Mouse (Mus musculus): ENCODE data around the gene Apoc2. TPM values are rescaled to one million over a fixed set of nuclear protein-coding genes. Genes with fewer than 3 reads are reported as not detected.

Apoc2 gene
- 2.1 and 4.1 TPM in 2 replicates for polyA plus RNA-seq (2012; rRNA removed)

GRCm38 (mm10) chr7:19677872-19678271 is at the start of gene Apoc2:
Gene Apoc2 (minus strand): TSS chr7:19677941.
- no peak for DNase-seq (ENCODE audit: low read depth)

- no peak for DNase-seq (ENCODE audit: low read depth)
Measured at GRCm38 (mm10) chr7:19726541-19726940, 48.8 kb upstream of the Apoc2 start.

DNA sequence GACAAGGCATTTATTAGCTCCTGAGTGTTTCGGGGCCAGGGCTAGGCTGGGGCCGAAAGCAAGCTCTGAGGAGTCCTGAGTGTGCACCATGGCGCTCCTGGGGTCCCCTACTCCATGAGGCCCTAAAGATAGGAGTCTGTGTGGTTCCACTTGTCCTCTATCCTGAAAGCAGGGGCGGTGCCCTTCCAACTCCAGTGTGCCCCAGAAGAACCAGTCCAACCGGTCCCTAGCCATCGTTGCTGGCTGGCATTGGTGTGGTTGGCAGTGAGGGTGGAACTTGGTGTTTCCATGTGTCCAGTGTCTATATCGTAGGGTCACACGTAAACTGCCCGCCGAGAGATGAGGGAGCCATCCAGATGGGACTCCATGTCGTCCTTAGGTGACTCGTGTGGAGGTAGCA is 46.4 kb upstream of the Apoc2 start:
- no peak for DNase-seq (ENCODE audit: low read depth)

DNA sequence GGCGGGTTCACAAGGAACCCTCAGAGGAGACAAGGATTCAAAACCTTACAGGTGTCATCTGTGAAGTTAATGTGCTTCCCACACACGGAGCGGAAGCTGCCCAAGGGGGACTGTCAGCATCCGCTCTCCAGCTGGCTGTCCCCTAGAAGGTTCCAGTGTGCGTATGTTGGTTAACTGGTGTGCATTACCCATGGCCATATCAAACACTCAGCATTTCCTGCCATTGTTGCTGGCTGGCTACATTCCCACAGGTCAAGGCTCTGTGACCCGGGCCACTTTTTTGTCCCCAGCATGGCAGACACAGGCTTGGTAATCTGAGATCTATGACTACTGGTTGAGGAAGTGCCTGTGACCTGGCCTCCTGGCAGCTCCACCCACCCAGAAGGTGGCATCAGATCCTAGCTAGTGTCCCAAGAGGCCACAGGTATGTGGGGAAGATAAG is 45.0 kb upstream of the Apoc2 start:
- no peak for DNase-seq (ENCODE audit: low read depth)

DNA sequence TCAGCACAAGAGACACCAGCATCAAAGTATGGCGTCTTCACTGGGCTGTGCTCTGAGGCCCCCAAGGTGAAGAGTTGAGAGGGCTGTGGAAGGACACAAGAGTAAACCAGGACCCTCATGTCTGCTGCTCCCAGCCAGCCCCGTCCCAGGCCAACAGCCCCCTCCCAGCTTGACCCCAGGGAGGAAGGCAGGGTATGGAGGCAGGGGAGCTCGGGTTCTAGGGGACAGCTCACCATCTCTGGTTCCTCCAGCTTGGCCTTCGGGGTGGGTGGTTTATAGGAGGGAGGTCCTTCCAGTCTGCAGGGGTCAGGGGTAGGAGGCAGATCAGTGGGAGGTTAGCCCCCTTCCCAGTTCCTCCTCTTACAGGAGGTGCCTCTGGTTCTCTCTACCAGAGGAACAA is 41.5 kb upstream of the Apoc2 start:
- DNase-seq (ENCODE audit: low read depth): no peak

DNA sequence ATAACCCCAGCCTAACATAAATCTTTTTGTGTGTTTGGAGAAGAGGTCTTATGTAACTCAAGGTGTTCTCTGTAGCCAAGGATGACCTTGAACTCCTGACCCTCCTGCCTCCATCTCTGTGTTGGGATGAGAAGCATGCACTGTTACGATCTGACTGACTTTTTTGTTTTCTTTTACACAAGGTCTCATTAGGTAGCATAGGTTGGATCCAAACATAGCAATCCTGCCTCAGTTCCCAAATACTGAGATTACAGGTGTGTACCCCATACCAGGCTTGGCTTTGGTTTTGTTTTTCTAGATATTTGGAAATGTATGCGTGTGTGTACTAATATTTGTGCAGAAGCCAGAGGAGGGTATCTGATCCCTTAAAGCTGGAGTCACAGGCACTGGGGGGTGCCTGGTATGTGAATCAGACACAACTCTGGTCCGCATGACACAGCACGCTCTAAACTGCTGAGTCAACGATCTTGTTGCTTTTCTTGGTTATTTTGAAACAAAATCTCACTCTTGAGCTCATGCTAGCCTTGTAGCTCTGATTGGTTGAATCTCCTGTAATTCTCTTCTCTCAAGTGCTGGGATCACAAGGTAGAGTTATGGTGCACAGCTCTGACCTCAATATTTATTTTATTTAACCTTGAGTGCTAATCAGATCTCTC is 40.7 kb upstream of the Apoc2 start:
- no peak for DNase-seq (ENCODE audit: low read depth)

GRCm38 (mm10) chr7:19717346-19717745 is 39.6 kb upstream of the Apoc2 start:
- no peak for DNase-seq (ENCODE audit: low read depth)

GRCm38 (mm10) chr7:19716822-19717221 is 39.1 kb upstream of the Apoc2 start:
- no peak for DNase-seq (ENCODE audit: low read depth)

GRCm38 (mm10) chr7:19716055-19716682 is 38.4 kb upstream of the Apoc2 start:
- DNase-seq (ENCODE audit: low read depth): no peak

- DNase-seq (ENCODE audit: low read depth): no peak
Measured at GRCm38 (mm10) chr7:19715239-19716054, 37.7 kb upstream of the Apoc2 start, which contains the start of gene Tomm40. Gene Tomm40 (minus strand): TSS chr7:19715438.

- no peak for DNase-seq (ENCODE audit: low read depth)
Measured at GRCm38 (mm10) chr7:19714836-19715235, 37.1 kb upstream of the Apoc2 start.

GRCm38 (mm10) chr7:19713598-19713997 is 35.9 kb upstream of the Apoc2 start:
- DNase-seq (ENCODE audit: low read depth): no peak

DNA sequence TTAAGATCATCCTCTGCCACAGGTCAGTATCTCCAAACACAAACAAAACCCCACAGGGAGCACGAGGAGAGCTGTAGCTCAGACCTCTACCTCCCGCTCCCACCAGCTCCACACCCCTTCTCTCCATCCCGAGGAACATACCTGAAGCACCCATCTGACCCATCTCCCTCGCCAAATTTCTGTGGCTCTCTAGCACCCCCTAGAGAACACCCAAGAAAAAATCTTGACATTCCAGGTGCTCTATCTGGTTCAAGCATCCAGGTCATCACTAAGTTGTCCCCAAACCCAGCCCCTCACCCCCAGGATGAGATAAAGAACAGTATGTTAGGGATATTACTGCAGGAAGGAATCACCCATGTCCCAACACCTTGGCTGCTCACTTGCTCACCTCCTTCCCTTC is 35.5 kb upstream of the Apoc2 start:
- DNase-seq (ENCODE audit: low read depth): no peak

GRCm38 (mm10) chr7:19712414-19712813 is 34.7 kb upstream of the Apoc2 start:
- no peak for DNase-seq (ENCODE audit: low read depth)

DNA sequence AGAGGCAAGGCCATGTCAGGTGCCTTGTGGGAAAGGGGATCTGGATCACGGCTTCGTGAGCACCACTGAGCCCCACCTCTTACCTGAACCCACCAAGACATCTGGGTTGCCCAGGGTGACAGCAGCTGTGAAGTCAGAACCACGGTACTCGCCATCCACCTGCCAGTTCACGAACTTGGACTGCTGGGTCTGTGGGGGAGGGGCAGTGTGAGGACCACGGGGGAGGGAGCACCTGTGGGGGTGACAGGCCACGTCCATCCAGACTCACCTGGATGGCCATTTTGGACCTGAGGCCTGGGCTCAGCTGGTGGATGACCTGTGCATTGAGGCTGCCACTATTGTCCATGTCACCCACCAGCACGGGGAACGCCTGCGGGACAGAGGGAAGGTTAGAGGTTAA is 32.9 kb upstream of the Apoc2 start:
- DNase-seq (ENCODE audit: low read depth): no peak

DNA sequence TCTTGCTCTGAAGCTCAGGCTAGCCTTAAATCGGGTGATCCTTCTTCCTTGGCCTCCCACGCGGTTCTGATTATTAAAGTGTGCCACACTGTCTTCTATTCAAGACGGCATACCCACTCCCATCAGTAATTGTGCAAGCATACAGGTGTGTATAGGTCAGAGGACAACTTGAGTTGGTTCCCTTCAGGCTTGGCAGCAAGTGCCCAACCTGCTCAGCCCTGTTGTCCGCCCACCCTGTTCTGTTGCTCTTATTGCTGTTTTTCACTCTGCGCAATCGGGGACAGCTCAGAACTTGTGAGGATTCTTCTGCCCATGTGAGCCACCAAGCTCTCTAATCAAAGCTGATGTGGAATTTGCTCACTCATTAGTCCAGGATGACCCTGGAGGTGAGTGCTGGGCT is 27.5 kb upstream of the Apoc2 start:
- no peak for DNase-seq (ENCODE audit: low read depth)

DNA sequence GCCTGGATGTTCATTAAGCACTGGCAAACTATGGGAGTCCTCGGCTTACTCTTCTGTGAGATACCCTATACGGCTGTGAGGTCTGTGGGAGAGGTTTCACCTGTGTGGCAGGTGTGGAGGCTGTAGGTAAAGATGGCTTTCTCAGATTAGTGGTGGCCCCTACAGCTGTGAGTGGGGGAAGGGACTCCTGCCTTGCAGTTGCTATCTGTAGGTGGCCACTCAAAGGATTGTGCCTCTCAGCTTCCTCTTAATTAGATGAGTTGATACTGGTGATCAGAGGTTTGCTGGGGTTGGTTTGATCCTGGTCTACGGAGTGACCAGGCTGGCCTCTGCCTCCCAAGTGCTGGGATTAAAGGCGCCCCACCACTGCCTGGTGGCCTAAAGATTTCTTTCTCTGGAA is 26.7 kb upstream of the Apoc2 start:
- DNase-seq (ENCODE audit: low read depth): no peak

DNA sequence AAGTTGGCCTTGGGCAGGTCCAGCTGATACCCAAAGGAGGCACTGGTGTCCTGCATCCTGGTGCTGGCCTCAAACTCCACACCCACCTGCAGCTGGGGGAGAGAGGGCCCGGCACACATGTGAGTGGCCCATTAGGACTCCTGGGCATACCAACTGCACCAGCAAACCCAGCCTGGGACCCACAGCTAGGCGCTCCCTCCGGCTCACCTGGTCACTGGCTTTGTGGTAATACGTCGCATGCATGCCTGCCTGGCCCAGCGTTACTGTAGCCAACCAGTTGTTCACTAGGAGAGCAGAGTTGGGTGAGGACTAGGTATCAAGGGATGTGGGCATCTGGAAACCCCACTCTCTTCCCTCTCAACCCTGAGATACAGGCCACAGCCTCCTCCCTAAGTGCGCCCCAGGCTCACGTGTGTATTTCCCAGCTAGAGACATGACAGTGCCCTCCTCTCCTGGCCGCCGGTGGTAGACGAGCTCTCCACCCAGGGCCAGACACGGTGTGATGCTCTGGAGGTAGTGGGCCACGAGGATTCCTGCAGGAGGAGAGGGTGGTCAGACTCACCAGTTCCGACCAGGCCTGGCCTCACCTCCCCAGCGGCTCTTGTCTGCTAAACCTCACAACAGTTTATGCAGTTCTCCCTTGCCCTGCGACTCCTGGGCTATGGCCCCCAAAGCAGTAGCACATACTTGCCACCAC is 25.3 kb upstream of the Apoc2 start:
- DNase-seq (ENCODE audit: low read depth): no peak

DNA sequence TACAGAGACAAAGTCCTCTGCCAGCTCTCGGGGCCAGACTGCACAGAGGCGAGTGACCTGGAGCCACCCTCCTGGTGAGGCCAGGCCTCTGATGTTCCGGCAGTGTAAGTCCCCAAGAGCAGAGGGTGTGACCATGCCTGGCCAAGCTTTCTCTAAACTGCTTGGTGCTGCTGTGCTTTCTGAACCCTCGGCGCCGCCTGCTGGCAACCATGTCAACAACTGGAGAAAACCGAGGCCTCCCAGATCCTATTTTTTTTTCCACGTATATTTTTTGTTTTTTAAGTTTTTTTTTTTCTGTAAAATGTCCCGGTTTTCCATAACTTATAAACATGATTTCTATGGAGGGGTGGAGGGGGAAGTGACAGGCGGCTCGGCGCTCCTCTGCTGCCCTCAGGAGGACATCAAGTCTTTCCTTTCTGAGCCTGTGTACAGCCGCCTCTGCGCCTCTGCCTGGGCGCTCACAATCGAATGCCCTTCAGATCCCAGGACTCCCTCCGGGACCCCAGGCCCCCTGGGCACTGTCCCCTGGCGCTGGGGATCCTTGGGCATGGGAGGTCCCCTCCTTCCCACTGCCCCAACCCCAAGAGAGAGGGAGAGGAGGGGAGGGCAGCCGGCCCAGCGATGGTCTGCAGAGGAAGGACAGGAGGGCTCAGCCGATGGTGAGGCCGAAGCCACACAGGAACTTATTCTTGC is 23.5 kb upstream of the Apoc2 start:
- no peak for DNase-seq (ENCODE audit: low read depth)

- no peak for DNase-seq (ENCODE audit: low read depth)
Measured at GRCm38 (mm10) chr7:19700299-19701068, 22.7 kb upstream of the Apoc2 start.

DNA sequence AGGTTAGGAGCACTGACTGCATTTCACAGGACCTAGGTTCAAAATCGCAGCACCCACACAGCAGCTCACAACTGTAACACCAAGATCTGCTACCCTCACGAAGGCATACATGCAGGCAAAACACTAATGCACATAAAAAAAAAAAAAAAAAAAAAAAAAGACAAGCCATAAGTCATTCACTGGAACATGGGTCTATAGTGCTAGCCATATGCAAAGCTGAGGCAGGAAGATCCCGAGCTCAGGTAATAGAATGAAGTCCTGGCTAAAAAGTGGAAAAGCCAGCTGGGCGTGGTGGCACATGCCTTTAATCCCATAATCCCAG is 22.0 kb upstream of the Apoc2 start:
- DNase-seq (ENCODE audit: low read depth): no peak
